Mouse (Mus musculus): Measurements from ENCODE around the gene Gdpd5. TPM values are rescaled to one million over a fixed set of nuclear protein-coding genes. Genes with fewer than 3 reads are reported as not detected.

Gene Gdpd5
- polyA plus RNA-seq, 1 experiment from 2014 or later, result 24.1 TPM

DNA sequence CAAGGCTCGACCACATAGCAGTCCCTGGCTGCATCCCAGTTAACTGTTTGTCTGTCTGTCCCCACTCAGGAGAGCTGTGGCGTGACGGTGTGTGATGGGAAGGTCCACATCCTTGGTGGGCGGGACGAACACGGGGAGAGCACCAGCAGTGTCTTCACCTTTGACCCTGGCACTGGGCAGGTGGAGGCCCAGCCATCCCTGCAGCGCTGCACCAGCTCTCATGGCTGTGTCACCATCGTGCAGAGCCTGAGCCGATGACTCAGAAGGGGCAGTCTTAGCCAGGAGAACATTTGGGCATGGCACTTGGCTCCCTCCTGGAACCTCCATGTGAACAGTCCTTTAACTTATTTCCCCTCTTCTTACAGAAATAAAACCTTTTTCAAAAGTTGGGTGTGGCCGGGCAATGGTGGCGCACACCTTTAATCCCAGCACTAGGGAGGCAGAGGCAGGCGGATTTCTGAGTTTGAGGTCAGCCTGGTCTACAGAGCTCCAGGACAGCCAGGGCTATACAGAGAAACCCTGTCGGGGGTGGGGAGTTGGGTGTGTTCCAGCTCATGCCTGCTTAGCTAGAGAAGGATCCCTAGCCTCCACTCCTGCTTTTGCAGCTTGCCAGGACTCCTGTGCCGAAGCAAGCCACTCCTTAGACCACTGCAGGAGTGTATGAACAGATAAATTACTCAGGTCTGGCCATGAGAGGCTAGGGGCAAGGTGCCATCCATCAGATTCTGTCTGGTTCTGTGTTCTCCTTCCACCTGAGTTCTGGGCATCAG is 92.6 kb downstream of the Gdpd5 start:
- ATAC-seq (ENCODE audit: low read depth), result no peak
- Histone ChIP-seq H3K9ac (ENCODE audit: low read length) (no peak overlapping the region), H3K4me3 (ENCODE audit: low read length) (no peak overlapping the region), H3K9me3 (ENCODE audit: control insufficient read depth, low read length) (no peaks in the 10 kb centered on the region), H3K4me2 (ENCODE audit: low read depth, low read length) (no peak overlapping the region), H3K27me3 (ENCODE audit: control insufficient read depth, insufficient read depth, low read depth, low read length) (no peaks in the 10 kb centered on the region), H3K36me3 (ENCODE audit: control insufficient read depth, insufficient read depth, low read length) (peaks cover 28% of the 10 kb centered on the region), H3K4me1 (replicated peaks; ENCODE audit: control insufficient read depth, insufficient read depth, low read length) (peaks cover 21% of the 10 kb centered on the region), H3K27ac (ENCODE audit: low read length) (no peak overlapping the region)
- WGBS, result 75% methylated on average over 14 of the region's 14 CpGs

DNA sequence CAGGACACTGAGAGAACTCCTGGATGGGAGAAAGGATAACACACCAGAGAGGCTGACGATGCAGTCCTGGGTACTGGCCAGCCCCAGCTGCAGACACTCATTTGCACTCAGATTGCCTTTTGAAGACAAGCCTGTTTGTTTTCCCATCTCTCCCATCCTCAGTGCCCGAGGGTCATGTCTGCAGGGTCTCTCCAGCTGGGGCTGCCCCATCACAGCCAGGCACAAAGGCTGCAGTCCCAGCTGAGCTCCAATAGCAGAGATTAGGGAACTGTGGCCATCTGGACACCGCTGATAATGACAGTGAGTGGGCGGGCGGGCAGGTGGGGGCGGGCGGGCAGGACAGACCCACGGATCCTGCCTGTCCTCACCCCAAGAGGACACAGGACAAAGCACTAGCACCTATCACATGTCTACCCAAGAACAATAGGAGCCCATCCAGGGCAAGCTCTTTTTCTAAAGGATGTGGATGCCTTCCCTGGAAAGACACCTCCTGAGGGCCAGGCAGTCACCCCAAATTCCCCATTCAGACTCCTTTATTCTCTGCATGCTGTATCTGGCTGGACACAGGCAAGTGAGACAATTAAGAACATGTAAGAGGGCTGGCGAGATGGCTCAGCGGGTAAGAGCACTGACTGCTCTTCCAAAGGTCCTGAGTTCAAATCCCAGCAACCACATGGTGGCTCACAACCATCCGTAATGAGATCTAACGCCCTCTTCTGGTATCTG is 93.8 kb downstream of the Gdpd5 start:
- no peak overlapping the region for H3K4me3 ChIP-seq (ENCODE audit: low read length)
- peaks cover 39% of the 10 kb centered on the region for H3K36me3 ChIP-seq (ENCODE audit: control insufficient read depth, insufficient read depth, low read length)
- no peak overlapping the region for H3K9ac ChIP-seq (ENCODE audit: low read length)
- peaks cover 12% of the 10 kb centered on the region for H3K4me1 ChIP-seq (replicated peaks; ENCODE audit: control insufficient read depth, insufficient read depth, low read length)
- no peak overlapping the region for H3K4me2 ChIP-seq (ENCODE audit: low read depth, low read length)
- no peaks in the 10 kb centered on the region for H3K9me3 ChIP-seq (ENCODE audit: control insufficient read depth, low read length)
- 44% methylated on average over 12 of the region's 12 CpGs for WGBS
- peak; percentile 89 for ATAC-seq (ENCODE audit: low read depth)
- H3K27me3 ChIP-seq (ENCODE audit: control insufficient read depth, insufficient read depth, low read depth, low read length), result no peaks in the 10 kb centered on the region
- H3K27ac ChIP-seq (ENCODE audit: low read length), result peak overlapping the region; percentile 55

- Histone ChIP-seq H3K36me3 (ENCODE audit: control insufficient read depth, insufficient read depth, low read length) (peaks cover 43% of the 10 kb centered on the region), H3K9me3 (ENCODE audit: control insufficient read depth, low read length) (no peaks in the 10 kb centered on the region), H3K9ac (ENCODE audit: low read length) (no peak overlapping the region), H3K27me3 (ENCODE audit: control insufficient read depth, insufficient read depth, low read depth, low read length) (no peaks in the 10 kb centered on the region), H3K4me2 (ENCODE audit: low read depth, low read length) (no peak overlapping the region), H3K4me1 (replicated peaks; ENCODE audit: control insufficient read depth, insufficient read depth, low read length) (peaks cover 15% of the 10 kb centered on the region), H3K27ac (ENCODE audit: low read length) (no peak overlapping the region), H3K4me3 (ENCODE audit: low read length) (no peak overlapping the region)
- 83% methylated on average over 2 of the region's 2 CpGs for WGBS
- no peak for ATAC-seq (ENCODE audit: low read depth)
Observed at GRCm38 (mm10) chr7:99475562-99475911, 94.3 kb downstream of the Gdpd5 start.

- no peak overlapping the region for H3K4me2 ChIP-seq (ENCODE audit: low read depth, low read length)
- 29% methylated on average over 3 of the region's 3 CpGs for WGBS
- no peaks in the 10 kb centered on the region for H3K9me3 ChIP-seq (ENCODE audit: control insufficient read depth, low read length)
Observed at GRCm38 (mm10) chr7:99476558-99477114, 95.4 kb downstream of the Gdpd5 start.

GRCm38 (mm10) chr7:99477235-99477634 is 96.0 kb downstream of the Gdpd5 start:
- Histone ChIP-seq H3K4me1 (replicated peaks; ENCODE audit: control insufficient read depth, insufficient read depth, low read length) (peaks cover 28% of the 10 kb centered on the region), H3K9ac (ENCODE audit: low read length) (no peak overlapping the region), H3K4me3 (ENCODE audit: low read length) (no peak overlapping the region), H3K27me3 (ENCODE audit: control insufficient read depth, insufficient read depth, low read depth, low read length) (no peaks in the 10 kb centered on the region), H3K9me3 (ENCODE audit: control insufficient read depth, low read length) (no peaks in the 10 kb centered on the region), H3K36me3 (ENCODE audit: control insufficient read depth, insufficient read depth, low read length) (peaks cover 57% of the 10 kb centered on the region), H3K4me2 (ENCODE audit: low read depth, low read length) (no peak overlapping the region), H3K27ac (ENCODE audit: low read length) (no peak overlapping the region)
- no peak for ATAC-seq (ENCODE audit: low read depth)
- 84% methylated on average over 5 of the region's 5 CpGs for WGBS

More at GRCm38 (mm10) chr7:99476558-99477114, 95.4 kb downstream of the Gdpd5 start:
- H3K36me3 ChIP-seq (ENCODE audit: control insufficient read depth, insufficient read depth, low read length), result peaks cover 54% of the 10 kb centered on the region
- peaks cover 22% of the 10 kb centered on the region for H3K4me1 ChIP-seq (replicated peaks; ENCODE audit: control insufficient read depth, insufficient read depth, low read length)
- no peaks in the 10 kb centered on the region for H3K27me3 ChIP-seq (ENCODE audit: control insufficient read depth, insufficient read depth, low read depth, low read length)
- H3K9ac ChIP-seq (ENCODE audit: low read length), result no peak overlapping the region
- ATAC-seq (ENCODE audit: low read depth), result no peak
- no peak overlapping the region for H3K27ac ChIP-seq (ENCODE audit: low read length)
- no peak overlapping the region for H3K4me3 ChIP-seq (ENCODE audit: low read length)

DNA sequence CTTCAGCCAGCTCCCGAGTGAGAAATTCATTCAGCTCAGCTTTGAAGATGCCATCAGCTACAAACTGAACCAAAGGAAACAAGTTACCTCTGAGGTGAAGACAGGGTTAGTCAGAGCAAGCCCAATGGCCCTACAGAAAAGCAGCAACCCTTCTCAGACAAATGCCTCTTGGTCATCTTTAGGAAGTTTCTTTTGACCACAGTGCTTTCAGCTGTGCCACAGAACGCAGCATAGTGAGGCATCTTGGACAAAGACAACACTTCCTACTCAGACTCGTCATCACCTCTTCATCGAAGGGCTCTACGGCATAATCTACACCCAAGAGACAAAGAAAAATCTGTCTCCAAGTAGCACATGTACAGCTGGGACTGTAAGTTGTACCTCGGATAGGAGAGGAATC is 101.4 kb downstream of the Gdpd5 start:
- peaks cover 43% of the 10 kb centered on the region for H3K36me3 ChIP-seq (ENCODE audit: control insufficient read depth, insufficient read depth, low read length)
- peak overlapping the region; percentile 81 for H3K4me3 ChIP-seq (ENCODE audit: low read length)
- H3K4me2 ChIP-seq (ENCODE audit: low read depth, low read length), result peak overlapping the region; percentile 95
- H3K27me3 ChIP-seq (ENCODE audit: control insufficient read depth, insufficient read depth, low read depth, low read length), result no peaks in the 10 kb centered on the region
- H3K4me1 ChIP-seq (replicated peaks; ENCODE audit: control insufficient read depth, insufficient read depth, low read length), result peaks cover 18% of the 10 kb centered on the region
- no peak for ATAC-seq (ENCODE audit: low read depth)
- peak overlapping the region; percentile 83 for H3K27ac ChIP-seq (ENCODE audit: low read length)
- WGBS, result under 1% methylated on average over 6 of the region's 6 CpGs
- H3K9ac ChIP-seq (ENCODE audit: low read length), result peak overlapping the region; percentile 86
- no peaks in the 10 kb centered on the region for H3K9me3 ChIP-seq (ENCODE audit: control insufficient read depth, low read length)

- H3K9me3 ChIP-seq (ENCODE audit: control insufficient read depth, low read length), result no peaks in the 10 kb centered on the region
- H3K27me3 ChIP-seq (ENCODE audit: control insufficient read depth, insufficient read depth, low read depth, low read length), result no peaks in the 10 kb centered on the region
- H3K27ac ChIP-seq (ENCODE audit: low read length), result peak within 1 kb of the TSS; percentile 83
- H3K9ac ChIP-seq (ENCODE audit: low read length), result peak within 1 kb of the TSS; percentile 86
- peak; percentile 98 for ATAC-seq (ENCODE audit: low read depth)
- peaks cover 18% of the 10 kb centered on the region for H3K4me1 ChIP-seq (replicated peaks; ENCODE audit: control insufficient read depth, insufficient read depth, low read length)
- peak within 1 kb of the TSS; percentile 81 for H3K4me3 ChIP-seq (ENCODE audit: low read length)
- H3K36me3 ChIP-seq (ENCODE audit: control insufficient read depth, insufficient read depth, low read length), result peaks cover 36% of the 10 kb centered on the region
- WGBS, result under 1% methylated on average over 45 of the region's 45 CpGs
- peak within 1 kb of the TSS; percentile 95 for H3K4me2 ChIP-seq (ENCODE audit: low read depth, low read length)
Observed at GRCm38 (mm10) chr7:99483271-99483923, 102.2 kb downstream of the Gdpd5 start, which contains the start of gene Rps3. Gene Rps3, minus strand, starts transcription at chr7:99483738.

GRCm38 (mm10) chr7:99483924-99484319 is 102.7 kb downstream of the Gdpd5 start:
- WGBS, result 41% methylated on average over 8 of the region's 8 CpGs
- Histone ChIP-seq H3K4me1 (replicated peaks; ENCODE audit: control insufficient read depth, insufficient read depth, low read length) (peaks cover 18% of the 10 kb centered on the region), H3K9me3 (ENCODE audit: control insufficient read depth, low read length) (no peaks in the 10 kb centered on the region), H3K4me2 (ENCODE audit: low read depth, low read length) (peak overlapping the region; percentile 45), H3K27me3 (ENCODE audit: control insufficient read depth, insufficient read depth, low read depth, low read length) (no peaks in the 10 kb centered on the region), H3K27ac (ENCODE audit: low read length) (no peak overlapping the region), H3K9ac (ENCODE audit: low read length) (no peak overlapping the region), H3K36me3 (ENCODE audit: control insufficient read depth, insufficient read depth, low read length) (peaks cover 31% of the 10 kb centered on the region), H3K4me3 (ENCODE audit: low read length) (peak overlapping the region; percentile 81)
- ATAC-seq (ENCODE audit: low read depth), result peak; percentile 7

- Histone ChIP-seq H3K4me2 (ENCODE audit: low read depth, low read length) (no peak overlapping the region), H3K27me3 (ENCODE audit: control insufficient read depth, insufficient read depth, low read depth, low read length) (no peaks in the 10 kb centered on the region), H3K9me3 (ENCODE audit: control insufficient read depth, low read length) (no peaks in the 10 kb centered on the region), H3K4me1 (replicated peaks; ENCODE audit: control insufficient read depth, insufficient read depth, low read length) (peaks cover 18% of the 10 kb centered on the region), H3K4me3 (ENCODE audit: low read length) (no peak overlapping the region), H3K36me3 (ENCODE audit: control insufficient read depth, insufficient read depth, low read length) (peaks cover 23% of the 10 kb centered on the region), H3K27ac (ENCODE audit: low read length) (no peak overlapping the region), H3K9ac (ENCODE audit: low read length) (no peak overlapping the region)
- 87% methylated on average over 1 of the region's 1 CpGs for WGBS
- ATAC-seq (ENCODE audit: low read depth), result no peak
Observed at GRCm38 (mm10) chr7:99484679-99485078, 103.5 kb downstream of the Gdpd5 start.
